Mouse (Mus musculus): ENCODE results near the gene Fuca1.

Gene Fuca1

GRCm38 (mm10) chr4:135920304-135921241 is at the start of gene Fuca1:
Gene Fuca1 (plus strand): TSS chr4:135920735.
- peak; percentile 97 to 98 for DNase-seq

GRCm38 (mm10) chr4:135872015-135872414 is 48.5 kb upstream of the Fuca1 start:
- no peak for DNase-seq

GRCm38 (mm10) chr4:135872589-135873391 is 47.7 kb upstream of the Fuca1 start:
- no peak for DNase-seq

GRCm38 (mm10) chr4:135873526-135874202 is 46.9 kb upstream of the Fuca1 start, which contains the start of gene Pnrc2:
Gene Pnrc2 (minus strand): TSS chr4:135873850.
- DNase-seq = peak; percentile 90 to 98

- DNase-seq = no peak
Measured at GRCm38 (mm10) chr4:135874564-135875535, 45.7 kb upstream of the Fuca1 start.

GRCm38 (mm10) chr4:135875546-135875945 is 45.0 kb upstream of the Fuca1 start:
- no peak for DNase-seq

GRCm38 (mm10) chr4:135875991-135876582 is 44.4 kb upstream of the Fuca1 start:
- DNase-seq = peak; percentile 74 to 78

- peak; percentile 78 to 92 for DNase-seq
Measured at GRCm38 (mm10) chr4:135876583-135877020, 43.9 kb upstream of the Fuca1 start.

GRCm38 (mm10) chr4:135877742-135878141 is 42.8 kb upstream of the Fuca1 start:
- peak; percentile 57 to 71 for DNase-seq

- DNase-seq = no peak
Measured at GRCm38 (mm10) chr4:135879021-135879420, 41.5 kb upstream of the Fuca1 start.

GRCm38 (mm10) chr4:135880018-135880417 is 40.5 kb upstream of the Fuca1 start:
- no peak for DNase-seq

- DNase-seq = no peak
Measured at GRCm38 (mm10) chr4:135880576-135880975, 40.0 kb upstream of the Fuca1 start.

- DNase-seq = no peak
Measured at GRCm38 (mm10) chr4:135882023-135882422, 38.5 kb upstream of the Fuca1 start.

- DNase-seq = peak; percentile 32 to 51
Measured at GRCm38 (mm10) chr4:135883401-135883851, 37.1 kb upstream of the Fuca1 start.

- no peak for DNase-seq
Measured at GRCm38 (mm10) chr4:135883881-135884516, 36.5 kb upstream of the Fuca1 start.

GRCm38 (mm10) chr4:135884531-135884930 is 36.0 kb upstream of the Fuca1 start:
- DNase-seq = no peak

- DNase-seq = peak in 1 of 2 experiments; percentile 31
Measured at GRCm38 (mm10) chr4:135885676-135886075, 34.9 kb upstream of the Fuca1 start.

GRCm38 (mm10) chr4:135886184-135886583 is 34.4 kb upstream of the Fuca1 start:
- DNase-seq = peak in 1 of 2 experiments; percentile 22

- DNase-seq = no peak
Measured at GRCm38 (mm10) chr4:135888448-135889057, 32.0 kb upstream of the Fuca1 start.
